Mouse (Mus musculus): ENCODE measurements around the gene Wipf2. TPM values are rescaled to one million over a fixed set of nuclear protein-coding genes. Genes with fewer than 3 reads are reported as not detected.

The Wipf2 gene
- polyA plus RNA-seq, 1 experiment from 2014 or later = 4.5 TPM

- Histone ChIP-seq H3K9ac (peak overlapping the region; percentile 74), H3K9me3 (no peaks in the 10 kb centered on the region), H3K27me3 (replicated peaks) (0 out of 2 replicates have a peak, but pooled peaks cover 3% of the 10 kb centered on the region), H3K4me1 (peaks cover 11% of the 10 kb centered on the region), H3K36me3 (peaks cover 16% of the 10 kb centered on the region), H3K4me2 (peak overlapping the region; percentile 89), H3K27ac (no peak overlapping the region), H3K4me3 (replicated peaks) (peak overlapping the region; percentile 63)
- WGBS = 2% methylated on average over 25 of the region's 29 CpGs
- 0 out of 2 replicates have a peak, but pooled peaks have one; percentile 8 for ATAC-seq (ENCODE audit: insufficient read depth, low FRiP score, low read depth)
Observed at GRCm38 (mm10) chr11:98837231-98837704, 26.2 kb upstream of the Wipf2 start.

- H3K4me2 ChIP-seq = peak overlapping the region; percentile 89
Observed at GRCm38 (mm10) chr11:98837917-98838316, 25.5 kb upstream of the Wipf2 start.

GRCm38 (mm10) chr11:98838512-98838911, 24.9 kb upstream of the Wipf2 start:
- Histone ChIP-seq H3K4me2 (peak overlapping the region; percentile 89), H3K9me3 (no peaks in the 10 kb centered on the region), H3K27me3 (replicated peaks) (0 out of 2 replicates have a peak, but pooled peaks cover 3% of the 10 kb centered on the region), H3K4me1 (peaks cover 11% of the 10 kb centered on the region), H3K27ac (no peak overlapping the region), H3K36me3 (peaks cover 4% of the 10 kb centered on the region; the same call in 1 of the 2 replicates), H3K4me3 (replicated peaks) (peak overlapping the region; percentile 63; the same call in 1 of the 2 replicates), H3K9ac (no peak overlapping the region)
- whole genome bisulfite sequencing = 77% methylated on average over 9 of the region's 9 CpGs
- no peak for ATAC-seq (ENCODE audit: insufficient read depth, low FRiP score, low read depth)

More at GRCm38 (mm10) chr11:98837917-98838316, 25.5 kb upstream of the Wipf2 start:
- 0 out of 2 replicates have a peak, but pooled peaks cover 3% of the 10 kb centered on the region for H3K27me3 ChIP-seq (replicated peaks)
- H3K4me1 ChIP-seq = peaks cover 11% of the 10 kb centered on the region
- H3K4me3 ChIP-seq (replicated peaks) = peak overlapping the region; percentile 63
- no peak for ATAC-seq (ENCODE audit: insufficient read depth, low FRiP score, low read depth)
- no peak overlapping the region for H3K27ac ChIP-seq
- no peak overlapping the region for H3K9ac ChIP-seq
- WGBS = 63% methylated on average over 11 of the region's 11 CpGs
- no peaks in the 10 kb centered on the region for H3K9me3 ChIP-seq
- H3K36me3 ChIP-seq = peaks cover 10% of the 10 kb centered on the region

GRCm38 (mm10) chr11:98839402-98839801, 24.0 kb upstream of the Wipf2 start:
- no peak overlapping the region for H3K27ac ChIP-seq
- H3K9ac ChIP-seq = no peak overlapping the region
- 0 out of 2 replicates have a peak, but pooled peaks cover 3% of the 10 kb centered on the region for H3K27me3 ChIP-seq (replicated peaks)
- H3K4me3 ChIP-seq (replicated peaks) = no peak overlapping the region
- peak overlapping the region; percentile 27; the same call in 1 of the 2 replicates for H3K4me2 ChIP-seq
- no peaks in the 10 kb centered on the region for H3K36me3 ChIP-seq
- H3K9me3 ChIP-seq = no peaks in the 10 kb centered on the region
- peaks cover 11% of the 10 kb centered on the region for H3K4me1 ChIP-seq
- 45% methylated on average over 6 of the region's 6 CpGs for WGBS
- ATAC-seq (ENCODE audit: insufficient read depth, low FRiP score, low read depth) = peak; percentile 70; the same call in 1 of the 2 replicates

GRCm38 (mm10) chr11:98839897-98840296, 23.5 kb upstream of the Wipf2 start:
- H3K36me3 ChIP-seq = no peaks in the 10 kb centered on the region
- no peaks in the 10 kb centered on the region for H3K9me3 ChIP-seq
- H3K4me2 ChIP-seq = peak overlapping the region; percentile 16; the same call in 1 of the 2 replicates
- H3K27me3 ChIP-seq (replicated peaks) = 0 out of 2 replicates have a peak, but pooled peaks cover 3% of the 10 kb centered on the region
- peaks cover 11% of the 10 kb centered on the region for H3K4me1 ChIP-seq
- ATAC-seq (ENCODE audit: insufficient read depth, low FRiP score, low read depth) = no peak
- H3K4me3 ChIP-seq (replicated peaks) = no peak overlapping the region
- WGBS = 53% methylated on average over 7 of the region's 10 CpGs
- H3K9ac ChIP-seq = no peak overlapping the region
- no peak overlapping the region for H3K27ac ChIP-seq

- Histone ChIP-seq H3K36me3 (0 out of 2 replicates have a peak, but pooled peaks cover 3% of the 10 kb centered on the region), H3K9ac (no peak overlapping the region), H3K4me1 (peaks cover 13% of the 10 kb centered on the region), H3K27me3 (replicated peaks) (0 out of 2 replicates have a peak, but pooled peaks cover 3% of the 10 kb centered on the region), H3K9me3 (no peaks in the 10 kb centered on the region), H3K27ac (no peak overlapping the region), H3K4me2 (no peak overlapping the region), H3K4me3 (replicated peaks) (no peak overlapping the region)
- WGBS = 56% methylated on average over 13 of the region's 13 CpGs
- ATAC-seq (ENCODE audit: insufficient read depth, low FRiP score, low read depth) = no peak
Observed at GRCm38 (mm10) chr11:98846016-98846415, 17.4 kb upstream of the Wipf2 start.

- H3K9ac ChIP-seq = no peak overlapping the region
- no peak overlapping the region for H3K4me2 ChIP-seq
- H3K36me3 ChIP-seq = 0 out of 2 replicates have a peak, but pooled peaks cover 3% of the 10 kb centered on the region
- peaks cover 13% of the 10 kb centered on the region for H3K4me1 ChIP-seq
- H3K4me3 ChIP-seq (replicated peaks) = no peak overlapping the region
- 48% methylated on average over 19 of the region's 19 CpGs for WGBS
- H3K27me3 ChIP-seq (replicated peaks) = 0 out of 2 replicates have a peak, but pooled peaks cover 3% of the 10 kb centered on the region
- no peaks in the 10 kb centered on the region for H3K9me3 ChIP-seq
- no peak overlapping the region for H3K27ac ChIP-seq
- no peak for ATAC-seq (ENCODE audit: insufficient read depth, low FRiP score, low read depth)
Observed at GRCm38 (mm10) chr11:98846865-98847604, 16.4 kb upstream of the Wipf2 start.

GRCm38 (mm10) chr11:98849196-98849894, 14.1 kb upstream of the Wipf2 start:
- Histone ChIP-seq H3K4me2 (peak overlapping the region; percentile 17; the same call in 1 of the 2 replicates), H3K9ac (no peak overlapping the region), H3K27me3 (replicated peaks) (0 out of 2 replicates have a peak, but pooled peaks cover 3% of the 10 kb centered on the region), H3K4me1 (peaks cover 13% of the 10 kb centered on the region), H3K36me3 (0 out of 2 replicates have a peak, but pooled peaks cover 3% of the 10 kb centered on the region), H3K4me3 (replicated peaks) (no peak overlapping the region), H3K9me3 (no peaks in the 10 kb centered on the region), H3K27ac (no peak overlapping the region)
- 16% methylated on average over 19 of the region's 19 CpGs for WGBS
- ATAC-seq (ENCODE audit: insufficient read depth, low FRiP score, low read depth) = no peak

- no peak for ATAC-seq (ENCODE audit: insufficient read depth, low FRiP score, low read depth)
- Histone ChIP-seq H3K4me3 (replicated peaks) (no peak overlapping the region), H3K27ac (no peak overlapping the region), H3K4me2 (peak overlapping the region; percentile 10; the same call in 1 of the 2 replicates), H3K27me3 (replicated peaks) (0 out of 2 replicates have a peak, but pooled peaks cover 3% of the 10 kb centered on the region), H3K36me3 (0 out of 2 replicates have a peak, but pooled peaks cover 3% of the 10 kb centered on the region), H3K9me3 (no peaks in the 10 kb centered on the region), H3K9ac (no peak overlapping the region), H3K4me1 (peaks cover 13% of the 10 kb centered on the region)
- 72% methylated on average over 26 of the region's 26 CpGs for WGBS
Observed at GRCm38 (mm10) chr11:98850100-98851093, 13.0 kb upstream of the Wipf2 start.

- H3K9me3 ChIP-seq = no peaks in the 10 kb centered on the region
- H3K27me3 ChIP-seq (replicated peaks) = no peaks in the 10 kb centered on the region
- ATAC-seq (ENCODE audit: insufficient read depth, low FRiP score, low read depth) = no peak
- 86% methylated on average over 8 of the region's 8 CpGs for WGBS
- no peak overlapping the region for H3K27ac ChIP-seq
- H3K4me1 ChIP-seq = peaks cover 12% of the 10 kb centered on the region
- H3K36me3 ChIP-seq = no peaks in the 10 kb centered on the region
- no peak overlapping the region for H3K4me3 ChIP-seq (replicated peaks)
- H3K4me2 ChIP-seq = no peak overlapping the region
- H3K9ac ChIP-seq = no peak overlapping the region
Observed at GRCm38 (mm10) chr11:98854116-98854515, 9.3 kb upstream of the Wipf2 start.

- no peaks in the 10 kb centered on the region for H3K27me3 ChIP-seq (replicated peaks)
- H3K36me3 ChIP-seq = no peaks in the 10 kb centered on the region
- no peak overlapping the region for H3K4me2 ChIP-seq
- WGBS = 93% methylated on average over 2 of the region's 2 CpGs
- peaks cover 7% of the 10 kb centered on the region; the same call in 1 of the 2 replicates for H3K4me1 ChIP-seq
- no peak overlapping the region for H3K27ac ChIP-seq
- no peak overlapping the region for H3K9ac ChIP-seq
- H3K4me3 ChIP-seq (replicated peaks) = no peak overlapping the region
- no peak for ATAC-seq (ENCODE audit: insufficient read depth, low FRiP score, low read depth)
- H3K9me3 ChIP-seq = no peaks in the 10 kb centered on the region
Observed at GRCm38 (mm10) chr11:98854659-98855058, 8.8 kb upstream of the Wipf2 start.

Data from stomach, embryonic 15.5 days (tissue).